Mouse (Mus musculus) urinary bladder, postnatal 25 days (tissue): ENCODE measurements around the gene Smgc.
"Not testable (repeated sequence)": the region's sequence is repeated elsewhere in the genome, so short reads cannot be mapped to it uniquely, and the experiment has no call there.

ENCODE experiments used
- DNase-seq: peaks from one replicate; pipeline ENCODE4 v3.0.0; 2022; ENCODE audit warnings: low spot score

Gene Smgc

DNA sequence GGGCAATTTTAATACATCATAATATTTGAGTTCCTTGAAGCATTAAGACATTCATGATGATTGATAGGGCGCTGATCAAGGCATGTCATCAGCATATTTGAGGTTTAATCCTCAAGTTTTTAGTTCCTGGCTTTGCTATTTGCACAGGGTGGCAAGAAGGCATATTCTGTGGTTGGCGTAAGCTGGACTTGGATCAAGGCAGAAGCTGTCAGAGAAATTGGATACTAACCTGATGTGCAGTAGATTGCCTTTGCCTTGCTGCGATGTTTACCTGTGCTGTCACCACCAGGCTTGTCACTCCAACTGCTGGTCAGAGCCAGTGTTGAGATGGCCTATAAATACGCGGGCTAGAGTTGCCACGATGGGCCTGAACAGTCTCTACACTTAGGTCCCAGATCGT, at the start of gene Smgc:
Gene Smgc (plus strand): TSS at position 301 of the 400 bp plus-strand sequence.
- no peak for DNase-seq

GRCm38 (mm10) chr15:91788338-91788737, 49.7 kb upstream of the Smgc start:
- DNase-seq, result no peak

- no peak for DNase-seq
Observed at GRCm38 (mm10) chr15:91806463-91806862, 31.6 kb upstream of the Smgc start.

GRCm38 (mm10) chr15:91835319-91835718, 2.7 kb upstream of the Smgc start:
- DNase-seq, result no peak

DNA sequence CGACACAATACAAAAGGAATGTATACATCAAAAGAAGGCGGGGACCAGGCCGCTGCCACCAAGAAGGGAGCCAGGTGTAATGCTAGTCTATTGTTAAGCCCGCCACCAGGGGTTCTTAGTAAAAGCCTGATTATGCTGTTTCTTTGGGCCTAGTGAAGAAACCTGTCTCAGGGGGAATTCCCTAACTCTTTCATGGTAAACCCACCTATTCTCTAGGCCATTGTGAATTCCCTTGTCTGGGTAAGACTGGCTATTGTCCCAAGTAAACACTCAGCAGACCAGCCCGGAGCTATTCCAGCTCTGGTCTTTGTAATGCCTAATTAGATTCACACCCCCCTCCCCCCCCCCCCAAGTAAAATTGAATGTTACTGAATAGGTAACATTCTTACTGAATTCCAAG, 26.1 kb downstream of the Smgc start:
- DNase-seq, result not testable (repeated sequence)

- DNase-seq, result no peak
Observed at GRCm38 (mm10) chr15:91900245-91900644, 62.2 kb downstream of the Smgc start.

- DNase-seq, result peak; percentile 46
Observed at GRCm38 (mm10) chr15:91907046-91907445, 69.0 kb downstream of the Smgc start.
